Mouse (Mus musculus) naive thymus-derived CD4-positive, alpha-beta T cell, adult 5 months (primary cell): Measurements from ENCODE around the gene Olfr1202. TPM values are rescaled to one million over a fixed set of nuclear protein-coding genes. Genes with fewer than 3 reads are reported as not detected.

ENCODE experiments used
- polyA plus RNA-seq: library from polyadenylated mRNA; unstranded; fragments of 100-300 nt; shearing (Covaris generic); gene quantifications from one replicate; pipeline ENCODE4 v1.2.1, GENCODE M21; 2017

Olfr1202 gene
- not detected for polyA plus RNA-seq

GRCm38 (mm10) chr2:88814196-88814595 is at the start of gene Olfr1202:
Olfr1202 (plus strand) TSS chr2:88814496.

GRCm38 (mm10) chr2:88770388-88770787 is 43.9 kb upstream of the Olfr1202 start, which contains the start of gene Olfr1200:
Olfr1200 (minus strand) TSS chr2:88770488.

GRCm38 (mm10) chr2:88792736-88793135 is 21.6 kb upstream of the Olfr1202 start, which contains the start of gene Olfr1201:
Olfr1201 (plus strand) TSS chr2:88793036.

GRCm38 (mm10) chr2:88829437-88829836 is 15.1 kb downstream of the Olfr1202 start, which contains the start of gene Olfr1205:
Olfr1205 (plus strand) TSS chr2:88829737.

GRCm38 (mm10) chr2:88848992-88849391 is 34.7 kb downstream of the Olfr1202 start, which contains the start of gene Olfr1204:
Olfr1204 (plus strand) TSS chr2:88849292.

GRCm38 (mm10) chr2:88862931-88863330 is 48.6 kb downstream of the Olfr1202 start, which contains the start of gene Olfr1206:
Olfr1206 (plus strand) TSS chr2:88863231.

Other genes starting within 250 kb of the Olfr1202 start
- gene Olfr1189, start 228.0 kb upstream of the Olfr1202 start, polyA plus RNA-seq = not detected
- gene Olfr1191-ps1, start 174.0 kb upstream of the Olfr1202 start, polyA plus RNA-seq = not detected
- not detected for gene Olfr1192-ps1, start 166.0 kb upstream of the Olfr1202 start, polyA plus RNA-seq
- not detected for gene Olfr1193, start 138.9 kb upstream of the Olfr1202 start, polyA plus RNA-seq
- gene Olfr1195, start 125.3 kb upstream of the Olfr1202 start, polyA plus RNA-seq = 0.40 TPM
- gene Olfr1196, start 109.9 kb upstream of the Olfr1202 start, polyA plus RNA-seq = not detected
- not detected for gene Olfr1197, start 82.1 kb upstream of the Olfr1202 start, polyA plus RNA-seq
- not detected for gene Olfr1198, start 63.1 kb upstream of the Olfr1202 start, polyA plus RNA-seq
- gene Olfr1199, start 54.0 kb upstream of the Olfr1202 start, polyA plus RNA-seq = not detected
- not detected for gene Olfr1200, start 44.0 kb upstream of the Olfr1202 start, polyA plus RNA-seq
- not detected for gene Olfr1201, start 21.5 kb upstream of the Olfr1202 start, polyA plus RNA-seq
- 0.05 TPM for gene Olfr1205, start 15.2 kb downstream of the Olfr1202 start, polyA plus RNA-seq
- not detected for gene Olfr1204, start 34.8 kb downstream of the Olfr1202 start, polyA plus RNA-seq
- gene Olfr1206, start 48.7 kb downstream of the Olfr1202 start, polyA plus RNA-seq = not detected
- gene Olfr1208, start 87.8 kb downstream of the Olfr1202 start, polyA plus RNA-seq = 0.12 TPM
- not detected for gene Olfr1209, start 100.7 kb downstream of the Olfr1202 start, polyA plus RNA-seq
- not detected for gene Olfr1211, start 123.6 kb downstream of the Olfr1202 start, polyA plus RNA-seq
- not detected for gene Olfr1212, start 139.5 kb downstream of the Olfr1202 start, polyA plus RNA-seq
- gene Gm13762, start 165.8 kb downstream of the Olfr1202 start, polyA plus RNA-seq = not detected
- not detected for gene Olfr1214, start 178.2 kb downstream of the Olfr1202 start, polyA plus RNA-seq
- 0.17 TPM for gene Olfr1215, start 192.5 kb downstream of the Olfr1202 start, polyA plus RNA-seq
- not detected for gene Olfr1216, start 203.8 kb downstream of the Olfr1202 start, polyA plus RNA-seq
- 0.21 TPM for gene Olfr1217, start 217.6 kb downstream of the Olfr1202 start, polyA plus RNA-seq
- gene Olfr1218, start 246.7 kb downstream of the Olfr1202 start, polyA plus RNA-seq = not detected